8 mouse cellular contexts compared by ENCODE assay signal in the genomic region with DNA sequence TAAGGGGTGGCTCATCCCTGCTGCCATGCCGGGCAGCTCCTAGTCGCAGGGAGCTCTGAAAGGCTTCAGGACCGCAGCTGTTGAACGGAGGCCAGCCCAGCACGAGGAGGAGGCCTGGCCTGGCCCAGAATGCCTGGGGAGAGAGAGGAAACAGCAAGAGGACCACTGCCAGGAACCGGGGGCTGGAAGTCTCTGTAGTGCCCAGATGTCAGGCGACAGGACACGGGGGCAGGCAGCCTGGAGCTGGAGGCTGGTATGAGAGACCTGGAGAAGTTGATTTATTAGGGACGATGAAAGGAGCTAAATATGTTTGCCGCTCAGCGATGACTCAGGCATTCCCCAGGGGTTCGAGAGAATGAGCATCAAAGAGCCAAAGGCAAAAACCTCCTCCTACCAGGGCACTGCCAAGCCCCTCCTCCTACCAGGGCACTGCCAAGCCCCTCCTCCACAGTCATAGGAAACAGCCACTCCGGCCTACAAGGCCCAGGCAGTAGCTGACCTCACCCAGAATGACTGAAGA. TPM values are rescaled to one million over a fixed set of nuclear protein-coding genes. Genes with fewer than 3 reads are reported as not detected.
DNase-seq lines count a peak whose midpoint lies in the region; ATAC-seq and TF ChIP-seq lines count a peak whose summit lies in the region.

No protein-coding gene starts in this region.

- peak; percentile 84 for ATAC-seq in heart, embryonic 16.5 days (replicated peaks; ENCODE audit: extremely low read depth, insufficient read depth, low FRiP score)
- ATAC-seq in liver, embryonic 11.5 days (replicated peaks; ENCODE audit: low FRiP score) = no peak

- whole genome bisulfite sequencing in heart, embryonic 16.5 days = 34% methylated on average over 13 of the region's 13 CpGs
- 68% methylated on average over 13 of the region's 13 CpGs for WGBS in liver, embryonic 11.5 days

- no peak overlapping the region for H3K4me2 ChIP-seq in heart, embryonic 16.5 days (ENCODE audit: low read depth, low read length)
- H3K4me2 ChIP-seq in liver, embryonic 11.5 days = no peak overlapping the region

- H3K27me3 ChIP-seq in heart, embryonic 16.5 days (ENCODE audit: control insufficient read depth, insufficient read depth, low read length) = peaks cover 20% of the 10 kb centered on the region
- H3K27me3 ChIP-seq in liver, embryonic 11.5 days (replicated peaks; ENCODE audit: control insufficient read depth, insufficient read depth, low read length) = no peaks in the 10 kb centered on the region

- H3K27ac ChIP-seq in embryonic fibroblast, embryonic 13.5 days (ENCODE audit: insufficient read depth, low read length) = peak overlapping the region; percentile 4; the same call in 1 of the 2 replicates
- peak overlapping the region; percentile 2; the same call in 1 of the 2 replicates for H3K27ac ChIP-seq in heart, embryonic 16.5 days (ENCODE audit: low read length)
- H3K27ac ChIP-seq in liver, embryonic 11.5 days (ENCODE audit: low read depth, low read length) = no peak overlapping the region

- TF ChIP-seq CTCF in embryonic fibroblast, embryonic 13.5 days (IDR thresholded peaks at IDR 0.05; ENCODE audit: borderline replicate concordance, insufficient read depth, low read length) = no peak

- no peak overlapping the region for H3K4me3 ChIP-seq in embryonic fibroblast, embryonic 13.5 days (ENCODE audit: insufficient read depth, low read length)
- no peak overlapping the region for H3K4me3 ChIP-seq in heart, embryonic 16.5 days (ENCODE audit: low read length)
- no peak overlapping the region for H3K4me3 ChIP-seq in liver, embryonic 11.5 days (ENCODE audit: low read depth, low read length)

- no peak for TF ChIP-seq POLR2A in embryonic fibroblast, embryonic 13.5 days (IDR thresholded peaks at IDR 0.05; ENCODE audit: low read depth, low read length)

- H3K4me1 ChIP-seq in embryonic fibroblast, embryonic 13.5 days (ENCODE audit: control insufficient read depth, insufficient read depth, low read length) = peaks cover 3% of the 10 kb centered on the region; the same call in 1 of the 2 replicates
- peaks cover 9% of the 10 kb centered on the region for H3K4me1 ChIP-seq in heart, embryonic 16.5 days (ENCODE audit: control insufficient read depth, insufficient read depth, low read length)
- H3K4me1 ChIP-seq in liver, embryonic 11.5 days (replicated peaks; ENCODE audit: control insufficient read depth, insufficient read depth, low read length) = no peaks in the 10 kb centered on the region

- no peaks in the 10 kb centered on the region for H3K36me3 ChIP-seq in heart, embryonic 16.5 days (ENCODE audit: control insufficient read depth, insufficient read depth)
- H3K36me3 ChIP-seq in liver, embryonic 11.5 days (ENCODE audit: control insufficient read depth, insufficient read depth, low read length) = no peaks in the 10 kb centered on the region

- DNase-seq in spleen, postnatal 36 days (ENCODE audit: low spot score in 2 of 2) = peak; percentile 29 to 32
- DNase-seq in spleen, adult 12 weeks (ENCODE audit: low spot score) = no peak
- DNase-seq in kidney, postnatal 10 days = peak; percentile 88
- peak; percentile 91 for DNase-seq in lung, postnatal 36 days
- peak; percentile 84 for DNase-seq in testis, postnatal 10 days (ENCODE audit: low spot score)
- no peak for DNase-seq in liver, embryonic 11.5 days (ENCODE audit: low spot score)

- H3K9me3 ChIP-seq in heart, embryonic 16.5 days (replicated peaks; ENCODE audit: control insufficient read depth, low read length) = 0 out of 2 replicates have a peak, but pooled peaks cover 3% of the 10 kb centered on the region
- H3K9me3 ChIP-seq in liver, embryonic 11.5 days (ENCODE audit: control insufficient read depth, low read length) = no peaks in the 10 kb centered on the region

- no peak overlapping the region for H3K9ac ChIP-seq in heart, embryonic 16.5 days (ENCODE audit: low read length)
- H3K9ac ChIP-seq in liver, embryonic 11.5 days (ENCODE audit: low read depth, low read length) = no peak overlapping the region

RNA-seq across cellular contexts. Expression of a gene that starts 27.6 kb away (rescaled TPM):
- polyA plus RNA-seq in embryonic fibroblast, embryonic 13.5 days (2011; ENCODE audit: insufficient read length, low read depth, missing spikeins) = 0.20 and 1.3 TPM in 2 replicates
- polyA plus RNA-seq in heart, embryonic 16.5 days (2015; fragmentation: Nextera tagmentation; extraction: Ambion mirVana) = 7.0 and 9.6 TPM in 2 replicates
- polyA plus RNA-seq in liver, embryonic 11.5 days (2014; fragmentation: Nextera tagmentation; extraction: Ambion mirVana) = 7.8 and 9.5 TPM in 2 replicates

RNA-seq across cellular contexts. Expression of a gene that starts 51.9 kb away (rescaled TPM):
- 0.37 and 2.2 TPM in 2 replicates for polyA plus RNA-seq in embryonic fibroblast, embryonic 13.5 days (2011; ENCODE audit: insufficient read length, low read depth, missing spikeins)
- 38.2 and 88.5 TPM in 2 replicates for polyA plus RNA-seq in heart, embryonic 16.5 days (2015; fragmentation: Nextera tagmentation; extraction: Ambion mirVana)
- 124 and 126 TPM in 2 replicates for polyA plus RNA-seq in liver, embryonic 11.5 days (2014; fragmentation: Nextera tagmentation; extraction: Ambion mirVana)

Comparison
In these comparisons a context has a peak if more than half of its experiments do, and no peak if none do; other contexts are left out.
1. DNase-seq: peak in spleen, postnatal 36 days (2 of 2), kidney, postnatal 10 days (single experiment), lung, postnatal 36 days (single experiment) and testis, postnatal 10 days (single experiment); none in spleen, adult 12 weeks (single experiment) and liver, embryonic 11.5 days (single experiment).
2. RNA of a gene that starts 51.9 kb away (polyA plus RNA-seq): 124 to 126 TPM in liver, embryonic 11.5 days and 38.2 to 88.5 TPM in heart, embryonic 16.5 days; 0.37 to 2.2 TPM in embryonic fibroblast, embryonic 13.5 days; every median in the first group is over 10 times any median in the second.